Mouse (Mus musculus): ENCODE results near the gene Cluh.

GRCm38 (mm10) chr11:74634490-74635275 is 14.6 kb upstream of the Cluh start:
- peak; percentile 50 for TF ChIP-seq CTCF (IDR thresholded peaks at IDR 0.05; ENCODE audit: insufficient read depth, low read depth, low read length)
- TF ChIP-seq POLR2A (IDR thresholded peaks at IDR 0.05; ENCODE audit: insufficient read depth, low read depth, low read length), result no peak

Measured in olfactory bulb, adult 2 months (tissue).